Mouse (Mus musculus): ENCODE measurements around the gene Txlng.

DNA sequence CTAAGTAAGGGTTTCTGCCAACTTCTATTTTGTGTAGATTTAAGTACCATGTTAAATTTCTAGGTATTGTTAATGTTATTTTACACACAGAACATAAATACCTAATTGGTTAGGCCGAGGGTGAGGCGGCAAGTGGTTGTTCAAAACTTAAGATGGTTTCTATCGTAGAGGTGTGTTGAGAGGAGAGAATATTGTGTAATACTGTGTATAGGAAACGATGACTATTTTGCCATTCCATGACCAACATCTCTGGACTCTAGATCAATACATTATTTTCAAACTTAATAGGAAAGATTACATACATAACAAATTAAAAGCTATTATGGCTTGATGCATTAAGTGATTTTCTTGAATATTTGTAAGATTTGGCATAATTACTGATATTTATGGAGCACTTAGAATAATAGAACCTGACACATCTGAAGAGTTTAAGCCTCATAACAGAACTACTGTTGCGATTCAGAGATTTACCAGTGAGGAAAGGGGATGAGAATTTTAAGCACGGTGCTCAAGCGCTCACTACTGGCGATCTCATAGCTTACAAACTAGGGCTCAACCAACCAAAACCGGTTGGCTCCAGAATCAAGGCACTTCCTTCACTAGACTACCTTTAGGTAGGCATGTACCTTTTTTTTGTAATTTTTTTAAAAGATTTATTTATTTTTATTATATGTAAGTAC lies 67.4 kb downstream of the Txlng start:
- TF ChIP-seq POLR2A (IDR thresholded peaks at IDR 0.05; ENCODE audit: borderline replicate concordance, insufficient read depth, low read length) (no peak), CTCF (IDR thresholded peaks at IDR 0.05; ENCODE audit: borderline replicate concordance, insufficient read depth, low read depth, low read length) (no peak)

Data from cerebellum, adult 2 months (tissue).